Mouse (Mus musculus) embryonic facial prominence, embryonic 10.5 days (tissue): ENCODE data around the gene Fahd1. TPM values are rescaled to one million over a fixed set of nuclear protein-coding genes. Genes with fewer than 3 reads are reported as not detected.
A peak's percentile ranks its signal among the peaks of the same experiment; 100 is the strongest.

Experiments used
- DNase-seq: peaks from one replicate; pipeline ENCODE4 v3.0.0-alpha.2; 2017; ENCODE audit warnings: low spot score
- H3K27ac ChIP-seq: fragments of 300-500 bp; sonication (generic); replicated peaks from 2 replicates; pipeline ENCODE4 v1.5.1; 2016; ENCODE audit warnings: mild to moderate bottlenecking
- H3K27me3 ChIP-seq: fragments of 300-500 bp; sonication (generic); replicated peaks from 2 replicates; pipeline ENCODE4 v1.6.1; 2016; ENCODE audit warnings: low read depth, mild to moderate bottlenecking; ENCODE audit not compliant: poor library complexity, severe bottlenecking
- H3K36me3 ChIP-seq: fragments of 300-500 bp; sonication (generic); replicated peaks from 2 replicates; pipeline ENCODE4 v1.6.1; 2016; ENCODE audit warnings: mild to moderate bottlenecking, moderate library complexity
- H3K4me1 ChIP-seq: fragments of 300-500 bp; sonication (generic); 2 replicates; pipeline ENCODE4 v1.6.1; 2016
- H3K4me3 ChIP-seq: fragments of 300-500 bp; sonication (generic); 2 replicates; pipeline ENCODE4 v1.5.1; 2016; ENCODE audit warnings: mild to moderate bottlenecking, moderate library complexity
- H3K9me3 ChIP-seq: fragments of 300-500 bp; sonication (generic); 2 replicates; pipeline ENCODE4 v1.6.1; 2016; ENCODE audit warnings: mild to moderate bottlenecking
- WGBS: fragments of 180-500 bp; shearing (Covaris S2); methylation state at CpG from one replicate; pipeline ENCODE4 v1.1.7; 2016; 5-methylcytosine and 5-hydroxymethylcytosine counted together
- polyA plus RNA-seq: library from polyadenylated mRNA; unstranded; fragments of >200 nt; fragmentation: Nextera tagmentation; extraction: Ambion mirVana; gene quantifications from 2 replicates; pipeline ENCODE4 v1.2.1, GENCODE M21; 2016

Fahd1 gene
- polyA plus RNA-seq = 16.7 and 17.4 TPM in 2 replicates

- Histone ChIP-seq H3K36me3 (peaks cover 8% of the 10 kb centered on the region), H3K27ac (peak within 1 kb of the TSS; percentile 91), H3K4me1 (peaks cover 23% of the 10 kb centered on the region), H3K9me3 (no peaks in the 10 kb centered on the region), H3K27me3 (peaks cover 14% of the 10 kb centered on the region), H3K4me3 (peak within 1 kb of the TSS; percentile 87)
- WGBS = under 1% methylated on average over 58 of the region's 58 CpGs
- peak; percentile 97 for DNase-seq
Measured at GRCm38 (mm10) chr17:24850065-24850772, at the start of gene Fahd1. TSS of gene Fahd1 (minus strand) at chr17:24850364.

DNA sequence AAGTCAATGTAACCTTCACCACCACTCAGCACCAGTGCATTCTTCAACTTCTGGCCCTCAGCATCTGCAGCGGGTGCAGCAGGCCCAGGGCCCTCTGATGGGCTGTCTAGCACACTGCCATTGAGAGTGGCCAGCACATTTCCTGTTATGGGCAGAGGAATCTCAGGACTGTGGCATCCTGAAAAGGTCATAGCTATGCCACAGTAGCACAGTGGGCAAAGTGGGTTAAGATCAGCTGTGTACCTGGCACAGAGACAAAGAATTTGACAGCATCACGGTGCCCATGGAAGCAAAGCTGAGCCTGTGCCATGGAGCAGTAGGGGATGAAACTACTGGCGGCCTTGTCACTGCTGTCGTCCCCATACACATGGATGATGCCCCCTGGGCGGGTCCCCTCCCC is 49.0 kb upstream of the Fahd1 start:
- Histone ChIP-seq H3K9me3 (no peaks in the 10 kb centered on the region), H3K4me1 (peaks cover 36% of the 10 kb centered on the region), H3K27me3 (no peaks in the 10 kb centered on the region), H3K4me3 (peak overlapping the region; percentile 0; the same call in 1 of the 2 replicates), H3K36me3 (peaks cover 75% of the 10 kb centered on the region), H3K27ac (no peak overlapping the region)
- 84% methylated on average over 5 of the region's 5 CpGs for WGBS
- DNase-seq = no peak

GRCm38 (mm10) chr17:24898041-24898854 is 48.1 kb upstream of the Fahd1 start:
- Histone ChIP-seq H3K4me1 (peaks cover 45% of the 10 kb centered on the region), H3K27ac (no peak overlapping the region), H3K36me3 (peaks cover 74% of the 10 kb centered on the region), H3K4me3 (peak overlapping the region; percentile 83; the same call in 1 of the 2 replicates), H3K27me3 (no peaks in the 10 kb centered on the region), H3K9me3 (no peaks in the 10 kb centered on the region)
- no peak for DNase-seq
- WGBS = 83% methylated on average over 4 of the region's 4 CpGs

- no peak for DNase-seq
- H3K4me3 ChIP-seq = peak overlapping the region; percentile 83
- no peak overlapping the region for H3K27ac ChIP-seq
- WGBS = 81% methylated on average over 4 of the region's 4 CpGs
- H3K4me1 ChIP-seq = peaks cover 46% of the 10 kb centered on the region
- no peaks in the 10 kb centered on the region for H3K9me3 ChIP-seq
- no peaks in the 10 kb centered on the region for H3K27me3 ChIP-seq
- H3K36me3 ChIP-seq = peaks cover 74% of the 10 kb centered on the region
Measured at GRCm38 (mm10) chr17:24897600-24897999, 47.4 kb upstream of the Fahd1 start.

GRCm38 (mm10) chr17:24896993-24897269 is 46.8 kb upstream of the Fahd1 start:
- H3K36me3 ChIP-seq = peaks cover 74% of the 10 kb centered on the region
- no peak for DNase-seq
- WGBS = 41% methylated on average over 11 of the region's 11 CpGs
- no peaks in the 10 kb centered on the region for H3K9me3 ChIP-seq
- H3K27me3 ChIP-seq = no peaks in the 10 kb centered on the region
- peak overlapping the region; percentile 83 for H3K4me3 ChIP-seq
- peaks cover 46% of the 10 kb centered on the region for H3K4me1 ChIP-seq
- H3K27ac ChIP-seq = peak overlapping the region; percentile 90

GRCm38 (mm10) chr17:24896241-24896992 is 46.3 kb upstream of the Fahd1 start, which contains the start of gene Nme3:
TSS of gene Nme3 (plus strand) at chr17:24896500.
- H3K36me3 ChIP-seq = peaks cover 74% of the 10 kb centered on the region
- 2% methylated on average over 50 of the region's 50 CpGs for WGBS
- H3K4me1 ChIP-seq = peaks cover 46% of the 10 kb centered on the region
- H3K27me3 ChIP-seq = no peaks in the 10 kb centered on the region
- no peaks in the 10 kb centered on the region for H3K9me3 ChIP-seq
- DNase-seq = peak; percentile 86
- H3K27ac ChIP-seq = peak within 1 kb of the TSS; percentile 90
- peak within 1 kb of the TSS; percentile 83 for H3K4me3 ChIP-seq

GRCm38 (mm10) chr17:24895571-24896240 is 45.5 kb upstream of the Fahd1 start:
- Histone ChIP-seq H3K4me3 (peak overlapping the region; percentile 83), H3K4me1 (peaks cover 46% of the 10 kb centered on the region), H3K27ac (peak overlapping the region; percentile 90), H3K9me3 (no peaks in the 10 kb centered on the region), H3K27me3 (no peaks in the 10 kb centered on the region), H3K36me3 (peaks cover 74% of the 10 kb centered on the region)
- WGBS = 13% methylated on average over 23 of the region's 23 CpGs
- no peak for DNase-seq

- Histone ChIP-seq H3K4me3 (peak within 1 kb of the TSS; percentile 83), H3K36me3 (peaks cover 74% of the 10 kb centered on the region), H3K9me3 (no peaks in the 10 kb centered on the region), H3K4me1 (peaks cover 46% of the 10 kb centered on the region), H3K27me3 (no peaks in the 10 kb centered on the region), H3K27ac (peak within 1 kb of the TSS; percentile 90)
- DNase-seq = peak; percentile 91
- under 1% methylated on average over 62 of the region's 62 CpGs for WGBS
Measured at GRCm38 (mm10) chr17:24894995-24895547, 44.9 kb upstream of the Fahd1 start, which contains the start of the genes Eme2 and Mrps34. TSS of gene Eme2 (minus strand) at chr17:24895087. TSS of gene Mrps34 (plus strand) at chr17:24895116.

DNA sequence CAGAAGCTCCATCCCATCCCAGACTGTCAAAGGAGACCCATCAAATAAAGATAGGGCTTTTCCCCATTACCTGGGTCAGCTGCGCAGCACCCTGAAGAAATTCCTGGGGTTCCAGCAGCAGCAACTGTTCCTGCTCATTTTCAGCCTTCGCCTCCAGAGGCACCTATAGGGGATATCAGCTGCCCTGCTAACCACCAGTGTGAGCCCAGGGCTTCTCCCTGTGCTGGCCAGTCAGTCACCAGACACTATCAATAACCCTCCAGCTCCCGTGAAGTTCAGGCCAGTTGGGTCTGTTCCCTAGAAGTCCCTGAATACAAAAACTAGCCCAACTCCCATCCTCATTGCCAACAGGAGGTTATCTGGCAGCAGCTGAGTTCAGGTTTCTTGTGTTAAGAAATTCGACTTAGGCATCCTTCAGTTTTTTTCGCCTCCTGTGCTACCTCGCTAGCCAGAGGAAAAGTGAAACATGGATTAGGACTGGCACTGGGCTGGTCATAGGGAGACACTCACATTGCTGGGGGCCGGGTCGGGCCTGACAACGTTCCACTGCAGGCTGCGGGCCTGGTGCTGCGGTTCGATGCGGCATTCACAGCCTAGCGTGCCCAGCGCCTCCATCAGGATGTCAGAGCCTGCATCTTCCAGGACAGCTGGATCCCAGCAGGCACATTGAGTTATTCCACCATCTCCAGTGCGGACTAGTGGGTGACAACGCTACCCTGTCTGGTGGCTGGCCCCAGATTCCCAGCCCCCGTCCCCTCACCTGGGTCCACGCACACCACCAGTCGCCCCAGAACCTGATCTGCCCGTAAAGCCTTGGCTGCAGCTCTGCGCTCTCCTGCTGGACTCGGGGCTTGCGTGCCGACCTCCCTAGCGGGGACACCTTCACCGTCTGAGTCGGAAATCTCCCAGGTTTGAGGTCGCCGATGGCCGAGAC is 44.2 kb upstream of the Fahd1 start:
- H3K36me3 ChIP-seq = peaks cover 74% of the 10 kb centered on the region
- no peaks in the 10 kb centered on the region for H3K27me3 ChIP-seq
- peak overlapping the region; percentile 83 for H3K4me3 ChIP-seq
- no peak for DNase-seq
- peak overlapping the region; percentile 90 for H3K27ac ChIP-seq
- peaks cover 46% of the 10 kb centered on the region for H3K4me1 ChIP-seq
- H3K9me3 ChIP-seq = no peaks in the 10 kb centered on the region
- WGBS = 10% methylated on average over 31 of the region's 31 CpGs

- DNase-seq = no peak
- H3K4me1 ChIP-seq = peaks cover 46% of the 10 kb centered on the region
- whole genome bisulfite sequencing = 95% methylated on average over 2 of the region's 2 CpGs
- no peaks in the 10 kb centered on the region for H3K27me3 ChIP-seq
- peaks cover 73% of the 10 kb centered on the region for H3K36me3 ChIP-seq
- no peaks in the 10 kb centered on the region for H3K9me3 ChIP-seq
- peak overlapping the region; percentile 83; the same call in 1 of the 2 replicates for H3K4me3 ChIP-seq
- H3K27ac ChIP-seq = no peak overlapping the region
Measured at GRCm38 (mm10) chr17:24893276-24893675, 43.1 kb upstream of the Fahd1 start.

DNA sequence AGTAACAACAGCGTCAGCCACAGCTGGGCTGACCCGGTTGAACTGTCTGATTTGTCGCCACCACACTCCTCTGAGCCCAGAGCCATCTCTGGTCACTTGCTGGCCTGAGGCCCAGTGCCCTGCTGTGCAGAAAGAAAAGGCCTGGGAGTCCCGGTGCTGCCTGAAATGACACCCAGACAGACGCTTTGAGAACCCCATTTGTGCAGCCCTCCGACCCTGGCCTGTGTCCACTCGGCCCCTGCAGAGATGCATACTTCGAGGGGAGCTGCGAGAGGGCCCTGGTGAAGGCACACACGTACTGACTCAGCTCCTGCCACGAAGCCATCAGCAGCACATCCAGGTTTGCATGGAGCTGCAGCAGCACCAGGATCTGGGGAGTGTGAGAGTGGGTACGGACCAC is 42.6 kb upstream of the Fahd1 start:
- no peaks in the 10 kb centered on the region for H3K27me3 ChIP-seq
- no peaks in the 10 kb centered on the region for H3K9me3 ChIP-seq
- no peak for DNase-seq
- H3K27ac ChIP-seq = no peak overlapping the region
- 92% methylated on average over 12 of the region's 12 CpGs for WGBS
- H3K36me3 ChIP-seq = peaks cover 68% of the 10 kb centered on the region
- H3K4me3 ChIP-seq = peak overlapping the region; percentile 83; the same call in 1 of the 2 replicates
- H3K4me1 ChIP-seq = peaks cover 45% of the 10 kb centered on the region
